Mouse (Mus musculus) cerebellum, adult 2 months (tissue): Measurements from ENCODE around the gene Sbf1.

Source experiments
- CTCF ChIP-seq: fragments of 200-500 bp; IDR thresholded peaks from 2 replicates; pipeline ENCODE4 v1.5.1; 2011; ENCODE audit warnings: low read depth, mild to moderate bottlenecking, control low read depth, low read length, moderate library complexity, borderline replicate concordance; ENCODE audit not compliant: insufficient read depth
- POLR2A ChIP-seq: fragments of 200-500 bp; IDR thresholded peaks from 2 replicates; pipeline ENCODE4 v1.6.1; 2011; ENCODE audit warnings: low read length, control low read depth, borderline replicate concordance; ENCODE audit not compliant: insufficient read depth

DNA sequence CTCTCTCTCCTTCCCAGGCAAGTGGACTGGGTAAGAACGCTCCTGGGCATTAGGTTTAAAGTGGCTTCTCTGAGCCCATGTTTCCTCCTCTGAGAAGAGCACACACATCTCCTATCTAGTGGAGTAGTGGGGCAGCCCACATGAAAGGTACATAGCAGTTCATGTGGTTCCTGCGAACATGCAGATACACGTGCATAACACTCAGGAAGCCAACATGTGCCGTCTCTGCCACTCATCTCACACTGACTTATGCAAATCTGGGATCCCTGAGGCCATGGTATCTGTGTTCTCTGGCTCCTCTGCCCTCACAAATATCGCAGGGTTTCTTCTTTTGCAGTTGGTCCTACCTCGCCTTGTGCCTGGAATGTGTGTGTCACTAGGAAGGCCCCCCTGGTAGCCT is 32.6 kb downstream of the Sbf1 start:
- no peak for TF ChIP-seq POLR2A
- TF ChIP-seq CTCF, result no peak
